Mouse (Mus musculus): Measurements from ENCODE around the gene Vapa. TPM values are rescaled to one million over a fixed set of nuclear protein-coding genes. Genes with fewer than 3 reads are reported as not detected.

Gene Vapa
- polyA plus RNA-seq, 2 experiments = 53.0 to 192 TPM

- WGBS = 89% methylated on average over 8 of the region's 8 CpGs
Measured at GRCm38 (mm10) chr17:65656076-65656475, 42.7 kb upstream of the Vapa start.

GRCm38 (mm10) chr17:65655608-65656007, 42.3 kb upstream of the Vapa start:
- H3K36me3 ChIP-seq (ENCODE audit: control insufficient read depth, insufficient read depth, low read length) = no peaks in the 10 kb centered on the region
- no peaks in the 10 kb centered on the region for H3K4me1 ChIP-seq (ENCODE audit: control insufficient read depth, insufficient read depth, low read length)
- no peak overlapping the region for H3K27ac ChIP-seq (replicated peaks; ENCODE audit: low read depth, low read length)
- TF ChIP-seq POLR2A (IDR thresholded peaks at IDR 0.05; ENCODE audit: borderline replicate concordance, extremely low read depth, insufficient read depth, insufficient read length) = no peak
- 90% methylated on average over 4 of the region's 4 CpGs for WGBS
- H3K4me3 ChIP-seq (replicated peaks; ENCODE audit: low read length) = no peak overlapping the region
- no peak overlapping the region for H3K9ac ChIP-seq (ENCODE audit: low read depth, low read length, severe bottlenecking)
- ATAC-seq (ENCODE audit: low FRiP score, low read depth) (no peak), DNase-seq (ENCODE audit: low spot score) (no peak)
- H3K27me3 ChIP-seq (ENCODE audit: control insufficient read depth, insufficient read depth, low read length) = no peaks in the 10 kb centered on the region
- no peak overlapping the region for H3K4me2 ChIP-seq (replicated peaks; ENCODE audit: low read depth, low read length, severe bottlenecking)
- H3K9me3 ChIP-seq (ENCODE audit: control insufficient read depth, low read length) = no peaks in the 10 kb centered on the region

More at GRCm38 (mm10) chr17:65656076-65656475, 42.7 kb upstream of the Vapa start:
- Histone ChIP-seq H3K36me3 (ENCODE audit: control insufficient read depth, insufficient read depth, low read length) (no peaks in the 10 kb centered on the region), H3K27ac (replicated peaks; ENCODE audit: low read depth, low read length) (no peak overlapping the region), H3K4me2 (replicated peaks; ENCODE audit: low read depth, low read length, severe bottlenecking) (no peak overlapping the region), H3K4me3 (replicated peaks; ENCODE audit: low read length) (no peak overlapping the region), H3K4me1 (ENCODE audit: control insufficient read depth, insufficient read depth, low read length) (no peaks in the 10 kb centered on the region), H3K9me3 (ENCODE audit: control insufficient read depth, low read length) (no peaks in the 10 kb centered on the region), H3K27me3 (ENCODE audit: control insufficient read depth, insufficient read depth, low read length) (no peaks in the 10 kb centered on the region), H3K9ac (ENCODE audit: low read depth, low read length, severe bottlenecking) (no peak overlapping the region)
- TF ChIP-seq POLR2A (IDR thresholded peaks at IDR 0.05; ENCODE audit: borderline replicate concordance, extremely low read depth, insufficient read depth, insufficient read length) = no peak
- ATAC-seq (ENCODE audit: low FRiP score, low read depth) = no peak
- DNase-seq (ENCODE audit: low spot score) = no peak

GRCm38 (mm10) chr17:65650598-65650997, 37.2 kb upstream of the Vapa start:
- no peaks in the 10 kb centered on the region for H3K4me1 ChIP-seq (ENCODE audit: control insufficient read depth, insufficient read depth, low read length)
- 87% methylated on average over 6 of the region's 6 CpGs for WGBS
- H3K27ac ChIP-seq (replicated peaks; ENCODE audit: low read depth, low read length) = no peak overlapping the region
- DNase-seq (ENCODE audit: low spot score) (no peak), ATAC-seq (ENCODE audit: low FRiP score, low read depth) (no peak)
- H3K4me2 ChIP-seq (replicated peaks; ENCODE audit: low read depth, low read length, severe bottlenecking) = no peak overlapping the region
- H3K9me3 ChIP-seq (ENCODE audit: control insufficient read depth, low read length) = no peaks in the 10 kb centered on the region
- H3K27me3 ChIP-seq (ENCODE audit: control insufficient read depth, insufficient read depth, low read length) = no peaks in the 10 kb centered on the region
- no peaks in the 10 kb centered on the region for H3K36me3 ChIP-seq (ENCODE audit: control insufficient read depth, insufficient read depth, low read length)
- no peak overlapping the region for H3K4me3 ChIP-seq (replicated peaks; ENCODE audit: low read length)
- no peak overlapping the region for H3K9ac ChIP-seq (ENCODE audit: low read depth, low read length, severe bottlenecking)
- TF ChIP-seq POLR2A (IDR thresholded peaks at IDR 0.05; ENCODE audit: borderline replicate concordance, extremely low read depth, insufficient read depth, insufficient read length) = no peak

- Histone ChIP-seq H3K36me3 (ENCODE audit: control insufficient read depth, insufficient read depth, low read length) (no peaks in the 10 kb centered on the region), H3K27me3 (ENCODE audit: control insufficient read depth, insufficient read depth, low read length) (no peaks in the 10 kb centered on the region), H3K27ac (replicated peaks; ENCODE audit: low read depth, low read length) (no peak overlapping the region), H3K4me3 (replicated peaks; ENCODE audit: low read length) (no peak overlapping the region), H3K9ac (ENCODE audit: low read depth, low read length, severe bottlenecking) (no peak overlapping the region), H3K4me2 (replicated peaks; ENCODE audit: low read depth, low read length, severe bottlenecking) (no peak overlapping the region), H3K4me1 (ENCODE audit: control insufficient read depth, insufficient read depth, low read length) (no peaks in the 10 kb centered on the region), H3K9me3 (ENCODE audit: control insufficient read depth, low read length) (no peaks in the 10 kb centered on the region)
- no peak for ATAC-seq (ENCODE audit: low FRiP score, low read depth)
- no peak for TF ChIP-seq POLR2A (IDR thresholded peaks at IDR 0.05; ENCODE audit: borderline replicate concordance, extremely low read depth, insufficient read depth, insufficient read length)
- no peak for DNase-seq (ENCODE audit: low spot score)
- WGBS = 79% methylated on average over 2 of the region's 2 CpGs
Measured at GRCm38 (mm10) chr17:65649175-65649493, 35.8 kb upstream of the Vapa start.

GRCm38 (mm10) chr17:65648371-65649174, 35.2 kb upstream of the Vapa start:
- Histone ChIP-seq H3K4me2 (replicated peaks; ENCODE audit: low read depth, low read length, severe bottlenecking) (no peak overlapping the region), H3K4me3 (replicated peaks; ENCODE audit: low read length) (no peak overlapping the region), H3K4me1 (ENCODE audit: control insufficient read depth, insufficient read depth, low read length) (0 out of 2 replicates have a peak, but pooled peaks cover under 1% of the 10 kb centered on the region), H3K9ac (ENCODE audit: low read depth, low read length, severe bottlenecking) (no peak overlapping the region), H3K27me3 (ENCODE audit: control insufficient read depth, insufficient read depth, low read length) (no peaks in the 10 kb centered on the region), H3K36me3 (ENCODE audit: control insufficient read depth, insufficient read depth, low read length) (no peaks in the 10 kb centered on the region), H3K27ac (replicated peaks; ENCODE audit: low read depth, low read length) (no peak overlapping the region), H3K9me3 (ENCODE audit: control insufficient read depth, low read length) (no peaks in the 10 kb centered on the region)
- no peak for DNase-seq (ENCODE audit: low spot score)
- no peak for TF ChIP-seq POLR2A (IDR thresholded peaks at IDR 0.05; ENCODE audit: borderline replicate concordance, extremely low read depth, insufficient read depth, insufficient read length)
- no peak for ATAC-seq (ENCODE audit: low FRiP score, low read depth)
- 85% methylated on average over 9 of the region's 9 CpGs for WGBS
